17 mouse cellular contexts compared by ENCODE assay signal in the genomic region with DNA sequence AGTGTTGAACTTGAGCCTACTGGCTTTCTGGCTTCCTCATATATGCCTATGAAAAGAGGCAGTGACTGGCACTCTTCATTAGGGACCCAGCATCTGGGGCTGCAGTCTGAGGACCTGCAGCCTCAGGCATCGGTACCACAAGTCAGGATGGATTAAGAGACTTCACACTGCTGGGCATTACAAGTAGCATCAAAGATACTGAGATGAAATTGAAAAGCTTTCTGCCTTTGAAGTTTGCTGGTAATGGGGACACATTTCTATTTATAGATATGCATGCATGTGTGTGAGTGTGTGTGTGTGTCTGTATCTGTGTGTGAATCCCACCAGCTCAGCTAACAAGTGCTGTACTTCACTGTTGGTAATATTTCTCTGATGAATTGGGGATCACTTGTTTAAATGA. TPM values are rescaled to one million over a fixed set of nuclear protein-coding genes. Genes with fewer than 3 reads are reported as not detected.
DNase-seq lines count a peak whose midpoint lies in the region; ATAC-seq and TF ChIP-seq lines count a peak whose summit lies in the region.
"Had no signal": no experiment of that assay in that cellular context is flagged by ENCODE, and none has a peak within 500 bp of the region (broad histone marks: within the 10 kb centered on the region; RNA-seq: fewer than 3 reads in every experiment).

No protein-coding gene starts in this region.

- H3K4me3 ChIP-seq in heart, embryonic 11.5 days (ENCODE audit: low read depth, low read length) = no peak overlapping the region
- H3K4me3 ChIP-seq in hindbrain, embryonic 14.5 days (replicated peaks; ENCODE audit: low read length) = no peak overlapping the region
- H3K4me3 ChIP-seq in hindbrain, embryonic 16.5 days (ENCODE audit: low read length) = no peak overlapping the region
- H3K4me3 ChIP-seq in bone marrow macrophage, adult 2 months (ENCODE audit: insufficient read depth, low read length) = no peak overlapping the region
- no peak overlapping the region for H3K4me3 ChIP-seq in midbrain, embryonic 16.5 days (ENCODE audit: low read depth, low read length)
- H3K4me3 ChIP-seq: forebrain, embryonic 10.5 days; layer of hippocampus, adult 2 months had no signal

- no peak for ATAC-seq in heart, embryonic 11.5 days (replicated peaks; ENCODE audit: insufficient number of reproducible peaks, low FRiP score, low TSS enrichment)
- no peak for ATAC-seq in hindbrain, embryonic 14.5 days (ENCODE audit: low FRiP score)
- ATAC-seq in hindbrain, embryonic 16.5 days = no peak
- ATAC-seq in midbrain, embryonic 16.5 days = peak; percentile 81
- ATAC-seq: liver, postnatal 0 days; lung, postnatal 0 days had no signal

- no peaks in the 10 kb centered on the region for H3K36me3 ChIP-seq in heart, embryonic 11.5 days (ENCODE audit: control insufficient read depth, insufficient read depth, low read length)
- no peaks in the 10 kb centered on the region for H3K36me3 ChIP-seq in hindbrain, embryonic 14.5 days (replicated peaks; ENCODE audit: control insufficient read depth, insufficient read depth)
- no peaks in the 10 kb centered on the region for H3K36me3 ChIP-seq in hindbrain, embryonic 16.5 days (ENCODE audit: control insufficient read depth, insufficient read depth, low read length)
- no peaks in the 10 kb centered on the region for H3K36me3 ChIP-seq in midbrain, embryonic 16.5 days (ENCODE audit: control insufficient read depth, insufficient read depth, low read length)
- H3K36me3 ChIP-seq: forebrain, embryonic 10.5 days had no signal

- H3K27me3 ChIP-seq in heart, embryonic 11.5 days (ENCODE audit: control insufficient read depth, insufficient read depth, low read length) = no peaks in the 10 kb centered on the region
- H3K27me3 ChIP-seq in hindbrain, embryonic 14.5 days (ENCODE audit: control insufficient read depth, insufficient read depth, low read length) = no peaks in the 10 kb centered on the region
- no peaks in the 10 kb centered on the region for H3K27me3 ChIP-seq in hindbrain, embryonic 16.5 days (replicated peaks; ENCODE audit: control insufficient read depth, insufficient read depth, low read length)
- no peaks in the 10 kb centered on the region for H3K27me3 ChIP-seq in midbrain, embryonic 16.5 days (ENCODE audit: control insufficient read depth, insufficient read depth, low read depth, low read length)

- H3K9me3 ChIP-seq in heart, embryonic 11.5 days (replicated peaks; ENCODE audit: control insufficient read depth, low read length) = no peaks in the 10 kb centered on the region
- H3K9me3 ChIP-seq in hindbrain, embryonic 14.5 days (ENCODE audit: control insufficient read depth, low read length) = no peaks in the 10 kb centered on the region
- H3K9me3 ChIP-seq in hindbrain, embryonic 16.5 days (ENCODE audit: control insufficient read depth, low read length) = no peaks in the 10 kb centered on the region
- no peaks in the 10 kb centered on the region for H3K9me3 ChIP-seq in midbrain, embryonic 16.5 days (replicated peaks; ENCODE audit: control insufficient read depth, low read length, poor library complexity, severe bottlenecking)
- H3K9me3 ChIP-seq: forebrain, embryonic 10.5 days had no signal

- no peak overlapping the region for H3K4me2 ChIP-seq in heart, embryonic 11.5 days
- H3K4me2 ChIP-seq in hindbrain, embryonic 14.5 days (replicated peaks) = no peak overlapping the region
- H3K4me2 ChIP-seq in hindbrain, embryonic 16.5 days (ENCODE audit: low read length) = no peak overlapping the region
- H3K4me2 ChIP-seq in midbrain, embryonic 16.5 days (ENCODE audit: low read length) = no peak overlapping the region; the same call in 1 of the 2 replicates

- TF ChIP-seq POLR2A in bone marrow macrophage, adult 2 months (IDR thresholded peaks at IDR 0.05; ENCODE audit: borderline replicate concordance, low read depth, low read length) = no peak

- intact Hi-C loops in heart, postnatal 25 days (cut with DNase I) = no loop called here

- WGBS in heart, embryonic 11.5 days (ENCODE audit: insufficient replicate concordance) = 53% methylated on average over 1 of the region's 1 CpGs
- 65% methylated on average over 1 of the region's 1 CpGs for WGBS in hindbrain, embryonic 14.5 days
- 52% methylated on average over 1 of the region's 1 CpGs for WGBS in hindbrain, embryonic 16.5 days
- WGBS in midbrain, embryonic 16.5 days = 32% methylated on average over 1 of the region's 1 CpGs

- DNase-seq in heart, postnatal 25 days (ENCODE audit: low spot score) = no peak
- DNase-seq in hindbrain, embryonic 14.5 days (ENCODE audit: low spot score) = no peak
- DNase-seq in T-cell, adult 2 months (ENCODE audit: low spot score) = no peak
- DNase-seq: adrenal gland, postnatal 36 days; cerebellum, adult 18-20 months; cerebellum, postnatal 14 days; gastrocnemius, postnatal 25 days; kidney, postnatal 25 days; liver, postnatal 0 days; right cerebral cortex, postnatal 25 days had no signal

- 0 out of 2 replicates have a peak overlapping the region, but pooled peaks have one; percentile 0 for H3K27ac ChIP-seq in heart, embryonic 11.5 days (ENCODE audit: low read depth, low read length)
- H3K27ac ChIP-seq in hindbrain, embryonic 14.5 days = 0 out of 2 replicates have a peak overlapping the region, but pooled peaks have one; percentile 8
- no peak overlapping the region for H3K27ac ChIP-seq in hindbrain, embryonic 16.5 days (ENCODE audit: low read depth, low read length)
- peak overlapping the region; percentile 28; the same call in 1 of the 2 replicates for H3K27ac ChIP-seq in bone marrow macrophage, adult 2 months (ENCODE audit: insufficient read depth, low read depth, low read length)
- H3K27ac ChIP-seq in midbrain, embryonic 16.5 days (ENCODE audit: low read length) = no peak overlapping the region
- H3K27ac ChIP-seq: forebrain, embryonic 10.5 days; layer of hippocampus, adult 2 months had no signal

- peaks cover 57% of the 10 kb centered on the region for H3K4me1 ChIP-seq in heart, embryonic 11.5 days (ENCODE audit: control insufficient read depth, insufficient read depth, low read length)
- H3K4me1 ChIP-seq in hindbrain, embryonic 14.5 days (replicated peaks; ENCODE audit: control insufficient read depth, insufficient read depth, low read length) = 0 out of 2 replicates have a peak, but pooled peaks cover 3% of the 10 kb centered on the region
- H3K4me1 ChIP-seq in hindbrain, embryonic 16.5 days (ENCODE audit: control insufficient read depth, insufficient read depth, low read depth, low read length) = no peaks in the 10 kb centered on the region
- peaks cover 77% of the 10 kb centered on the region for H3K4me1 ChIP-seq in bone marrow macrophage, adult 2 months (ENCODE audit: control insufficient read depth, insufficient read depth, low read length)
- H3K4me1 ChIP-seq in midbrain, embryonic 16.5 days (ENCODE audit: control insufficient read depth, insufficient read depth, low read length) = peaks cover 6% of the 10 kb centered on the region

- no peak overlapping the region for H3K9ac ChIP-seq in heart, embryonic 11.5 days (ENCODE audit: low read depth, low read length)
- H3K9ac ChIP-seq in hindbrain, embryonic 14.5 days = no peak overlapping the region
- no peak overlapping the region for H3K9ac ChIP-seq in hindbrain, embryonic 16.5 days (ENCODE audit: low read depth, low read length)
- no peak overlapping the region for H3K9ac ChIP-seq in midbrain, embryonic 16.5 days (ENCODE audit: low read depth, low read length)
- H3K9ac ChIP-seq: liver, postnatal 0 days had no signal

- no peak for TF ChIP-seq CTCF in bone marrow macrophage, adult 2 months (IDR thresholded peaks at IDR 0.05; ENCODE audit: low read depth, low read length)

RNA-seq across cellular contexts. Expression of gene Stk38l, which starts 27.8 kb away (rescaled TPM):
- polyA plus RNA-seq in heart, embryonic 11.5 days (2014; fragmentation: Nextera tagmentation; extraction: Ambion mirVana) = 42.4 and 46.7 TPM in 2 replicates
- total RNA-seq in heart, postnatal 25 days (2021) = 10 to 100 TPM; 12.6 to 14.6 TPM
- 15.6 and 15.9 TPM in 2 replicates for polyA plus RNA-seq in hindbrain, embryonic 14.5 days (2014; fragmentation: Nextera tagmentation; extraction: Ambion mirVana)
- 13.9 and 15.0 TPM in 2 replicates for polyA plus RNA-seq in hindbrain, embryonic 16.5 days (2015; fragmentation: Nextera tagmentation; extraction: Ambion mirVana)
- 7.4 and 8.2 TPM in 2 replicates for polyA plus RNA-seq in bone marrow macrophage, adult 2 months (2012; ENCODE audit: insufficient read depth, insufficient read length, missing spikeins)
- 14.4 and 15.8 TPM in 2 replicates for polyA plus RNA-seq in midbrain, embryonic 16.5 days (2015; fragmentation: Nextera tagmentation; extraction: Ambion mirVana)

RNA-seq across cellular contexts. Expression of gene Arntl2, which starts 43.2 kb away (rescaled TPM):
- polyA plus RNA-seq in heart, embryonic 11.5 days (2014; fragmentation: Nextera tagmentation; extraction: Ambion mirVana) = 1.9 and 3.3 TPM in 2 replicates
- 1 to 10 TPM in 1 of 2 experiments, under 1 TPM in 1; 0.78 to 1.6 TPM for total RNA-seq in heart, postnatal 25 days (2021)
- 2.5 TPM in 2 replicates for polyA plus RNA-seq in hindbrain, embryonic 14.5 days (2014; fragmentation: Nextera tagmentation; extraction: Ambion mirVana)
- 3.3 and 4.6 TPM in 2 replicates for polyA plus RNA-seq in hindbrain, embryonic 16.5 days (2015; fragmentation: Nextera tagmentation; extraction: Ambion mirVana)
- 1.9 and 2.7 TPM in 2 replicates for polyA plus RNA-seq in bone marrow macrophage, adult 2 months (2012; ENCODE audit: insufficient read depth, insufficient read length, missing spikeins)
- 2.9 and 4.2 TPM in 2 replicates for polyA plus RNA-seq in midbrain, embryonic 16.5 days (2015; fragmentation: Nextera tagmentation; extraction: Ambion mirVana)

Comparison
In these comparisons a context has a peak if more than half of its experiments do, and no peak if none do; other contexts are left out.
1. H3K27ac ChIP-seq: peak in heart, embryonic 11.5 days (single experiment), hindbrain, embryonic 14.5 days (single experiment) and bone marrow macrophage, adult 2 months (single experiment); none in hindbrain, embryonic 16.5 days (single experiment) and midbrain, embryonic 16.5 days (single experiment).